Mouse (Mus musculus): ENCODE results near the gene Panx3. TPM values are rescaled to one million over a fixed set of nuclear protein-coding genes. Genes with fewer than 3 reads are reported as not detected.

Panx3 gene
- polyA plus RNA-seq, 1 experiment from 2014 or later, result not detected

- ATAC-seq, result no peak
- 75% methylated on average over 4 of the region's 4 CpGs for WGBS
- Histone ChIP-seq H3K4me3 (replicated peaks) (no peak overlapping the region), H3K27ac (no peak overlapping the region), H3K27me3 (replicated peaks) (no peaks in the 10 kb centered on the region), H3K9ac (no peak overlapping the region), H3K36me3 (no peaks in the 10 kb centered on the region), H3K4me1 (replicated peaks) (0 out of 2 replicates have a peak, but pooled peaks cover 3% of the 10 kb centered on the region), H3K4me2 (replicated peaks) (no peak overlapping the region), H3K9me3 (no peaks in the 10 kb centered on the region)
Measured at GRCm38 (mm10) chr9:37628581-37628980, 40.5 kb downstream of the Panx3 start.

- H3K4me3 ChIP-seq (replicated peaks), result no peak overlapping the region
- no peaks in the 10 kb centered on the region for H3K9me3 ChIP-seq
- H3K4me2 ChIP-seq (replicated peaks), result no peak overlapping the region
- no peak overlapping the region for H3K9ac ChIP-seq
- ATAC-seq, result no peak
- 87% methylated on average over 1 of the region's 1 CpGs for WGBS
- H3K27ac ChIP-seq, result no peak overlapping the region
- no peaks in the 10 kb centered on the region for H3K27me3 ChIP-seq (replicated peaks)
- 0 out of 2 replicates have a peak, but pooled peaks cover 3% of the 10 kb centered on the region for H3K4me1 ChIP-seq (replicated peaks)
- H3K36me3 ChIP-seq, result no peaks in the 10 kb centered on the region
Measured at GRCm38 (mm10) chr9:37627263-37627662, 41.8 kb downstream of the Panx3 start.

- H3K27me3 ChIP-seq (replicated peaks), result no peaks in the 10 kb centered on the region
- H3K4me2 ChIP-seq (replicated peaks), result no peak overlapping the region
- H3K36me3 ChIP-seq, result no peaks in the 10 kb centered on the region
- 0 out of 2 replicates have a peak, but pooled peaks cover 3% of the 10 kb centered on the region for H3K4me1 ChIP-seq (replicated peaks)
- no peak overlapping the region for H3K9ac ChIP-seq
- 29% methylated on average over 3 of the region's 3 CpGs for WGBS
- no peaks in the 10 kb centered on the region for H3K9me3 ChIP-seq
- ATAC-seq, result peak; percentile 55; the same call in 1 of the 2 replicates
- H3K4me3 ChIP-seq (replicated peaks), result no peak overlapping the region
- no peak overlapping the region for H3K27ac ChIP-seq
Measured at GRCm38 (mm10) chr9:37626103-37626567, 42.9 kb downstream of the Panx3 start.

GRCm38 (mm10) chr9:37625641-37626040 lies 43.4 kb downstream of the Panx3 start:
- WGBS, result 50% methylated on average over 7 of the region's 7 CpGs
- ATAC-seq, result 0 out of 2 replicates have a peak, but pooled peaks have one; percentile 4

GRCm38 (mm10) chr9:37625129-37625528 lies 43.9 kb downstream of the Panx3 start:
- Histone ChIP-seq H3K27ac (no peak overlapping the region), H3K4me3 (replicated peaks) (no peak overlapping the region), H3K36me3 (no peaks in the 10 kb centered on the region), H3K4me1 (replicated peaks) (0 out of 2 replicates have a peak, but pooled peaks cover 3% of the 10 kb centered on the region), H3K9ac (no peak overlapping the region), H3K27me3 (replicated peaks) (no peaks in the 10 kb centered on the region), H3K9me3 (no peaks in the 10 kb centered on the region), H3K4me2 (replicated peaks) (no peak overlapping the region)
- 64% methylated on average over 3 of the region's 3 CpGs for WGBS
- ATAC-seq, result no peak

More at GRCm38 (mm10) chr9:37625641-37626040, 43.4 kb downstream of the Panx3 start:
- H3K36me3 ChIP-seq, result no peaks in the 10 kb centered on the region
- H3K9me3 ChIP-seq, result no peaks in the 10 kb centered on the region
- no peak overlapping the region for H3K4me3 ChIP-seq (replicated peaks)
- H3K9ac ChIP-seq, result no peak overlapping the region
- no peaks in the 10 kb centered on the region for H3K27me3 ChIP-seq (replicated peaks)
- 0 out of 2 replicates have a peak, but pooled peaks cover 3% of the 10 kb centered on the region for H3K4me1 ChIP-seq (replicated peaks)
- no peak overlapping the region for H3K4me2 ChIP-seq (replicated peaks)
- H3K27ac ChIP-seq, result no peak overlapping the region

- 68% methylated on average over 1 of the region's 1 CpGs for WGBS
- no peaks in the 10 kb centered on the region for H3K36me3 ChIP-seq
- no peak overlapping the region for H3K27ac ChIP-seq
Measured at GRCm38 (mm10) chr9:37624502-37624901, 44.5 kb downstream of the Panx3 start.

GRCm38 (mm10) chr9:37623981-37624380 lies 45.1 kb downstream of the Panx3 start:
- H3K4me3 ChIP-seq (replicated peaks), result no peak overlapping the region
- no peaks in the 10 kb centered on the region for H3K9me3 ChIP-seq
- H3K4me2 ChIP-seq (replicated peaks), result no peak overlapping the region
- 76% methylated on average over 3 of the region's 3 CpGs for WGBS
- no peaks in the 10 kb centered on the region for H3K36me3 ChIP-seq
- no peak overlapping the region for H3K9ac ChIP-seq
- no peak overlapping the region for H3K27ac ChIP-seq
- ATAC-seq, result no peak
- 0 out of 2 replicates have a peak, but pooled peaks cover 3% of the 10 kb centered on the region for H3K4me1 ChIP-seq (replicated peaks)
- H3K27me3 ChIP-seq (replicated peaks), result no peaks in the 10 kb centered on the region

More at GRCm38 (mm10) chr9:37624502-37624901, 44.5 kb downstream of the Panx3 start:
- Histone ChIP-seq H3K4me1 (replicated peaks) (0 out of 2 replicates have a peak, but pooled peaks cover 3% of the 10 kb centered on the region), H3K9ac (no peak overlapping the region), H3K4me3 (replicated peaks) (no peak overlapping the region), H3K9me3 (no peaks in the 10 kb centered on the region), H3K4me2 (replicated peaks) (no peak overlapping the region), H3K27me3 (replicated peaks) (no peaks in the 10 kb centered on the region)
- ATAC-seq, result no peak

GRCm38 (mm10) chr9:37621290-37621689 lies 47.7 kb downstream of the Panx3 start:
- Histone ChIP-seq H3K4me1 (replicated peaks) (0 out of 2 replicates have a peak, but pooled peaks cover 3% of the 10 kb centered on the region), H3K9me3 (no peaks in the 10 kb centered on the region), H3K27me3 (replicated peaks) (no peaks in the 10 kb centered on the region), H3K36me3 (no peaks in the 10 kb centered on the region), H3K4me2 (replicated peaks) (no peak overlapping the region), H3K9ac (no peak overlapping the region), H3K27ac (no peak overlapping the region), H3K4me3 (replicated peaks) (no peak overlapping the region)
- WGBS, result 89% methylated on average over 6 of the region's 6 CpGs
- no peak for ATAC-seq

GRCm38 (mm10) chr9:37616770-37617169 lies 52.3 kb downstream of the Panx3 start:
- ATAC-seq, result no peak

GRCm38 (mm10) chr9:37615220-37615619 lies 53.8 kb downstream of the Panx3 start:
- WGBS, result 78% methylated on average over 5 of the region's 5 CpGs
- ATAC-seq, result no peak
- Histone ChIP-seq H3K27ac (no peak overlapping the region), H3K4me3 (replicated peaks) (no peak overlapping the region), H3K4me1 (replicated peaks) (peaks cover 6% of the 10 kb centered on the region; the same call in 1 of the 2 replicates), H3K9ac (no peak overlapping the region), H3K27me3 (replicated peaks) (no peaks in the 10 kb centered on the region), H3K36me3 (no peaks in the 10 kb centered on the region), H3K9me3 (no peaks in the 10 kb centered on the region), H3K4me2 (replicated peaks) (no peak overlapping the region)

More at GRCm38 (mm10) chr9:37616770-37617169, 52.3 kb downstream of the Panx3 start:
- no peaks in the 10 kb centered on the region for H3K36me3 ChIP-seq
- no peak overlapping the region for H3K27ac ChIP-seq
- no peaks in the 10 kb centered on the region for H3K27me3 ChIP-seq (replicated peaks)
- no peak overlapping the region for H3K4me2 ChIP-seq (replicated peaks)
- peaks cover 6% of the 10 kb centered on the region; the same call in 1 of the 2 replicates for H3K4me1 ChIP-seq (replicated peaks)
- WGBS, result 52% methylated on average over 2 of the region's 2 CpGs
- H3K4me3 ChIP-seq (replicated peaks), result no peak overlapping the region
- H3K9ac ChIP-seq, result no peak overlapping the region
- H3K9me3 ChIP-seq, result no peaks in the 10 kb centered on the region

- H3K4me3 ChIP-seq (replicated peaks), result peak overlapping the region; percentile 66
- no peaks in the 10 kb centered on the region for H3K27me3 ChIP-seq (replicated peaks)
- H3K27ac ChIP-seq, result no peak overlapping the region
- no peaks in the 10 kb centered on the region for H3K9me3 ChIP-seq
- peak overlapping the region; percentile 79 for H3K4me2 ChIP-seq (replicated peaks)
- peaks cover 6% of the 10 kb centered on the region; the same call in 1 of the 2 replicates for H3K4me1 ChIP-seq (replicated peaks)
- ATAC-seq, result peak; percentile 26
- H3K36me3 ChIP-seq, result no peaks in the 10 kb centered on the region
- H3K9ac ChIP-seq, result peak overlapping the region; percentile 52; the same call in 1 of the 2 replicates
Measured at GRCm38 (mm10) chr9:37614316-37614715, 54.7 kb downstream of the Panx3 start.

GRCm38 (mm10) chr9:37613911-37614280 lies 55.1 kb downstream of the Panx3 start:
- Histone ChIP-seq H3K27me3 (replicated peaks) (no peaks in the 10 kb centered on the region), H3K27ac (0 out of 2 replicates have a peak overlapping the region, but pooled peaks have one; percentile 48), H3K36me3 (no peaks in the 10 kb centered on the region), H3K4me2 (replicated peaks) (peak overlapping the region; percentile 79), H3K9me3 (no peaks in the 10 kb centered on the region), H3K9ac (peak overlapping the region; percentile 52), H3K4me1 (replicated peaks) (peaks cover 6% of the 10 kb centered on the region; the same call in 1 of the 2 replicates), H3K4me3 (replicated peaks) (peak overlapping the region; percentile 66)
- ATAC-seq, result peak; percentile 62; the same call in 1 of the 2 replicates
- 19% methylated on average over 6 of the region's 6 CpGs for WGBS
